Mouse (Mus musculus) CH12.LX (cell line): ENCODE results near the gene Rsrp1. TPM values are rescaled to one million over a fixed set of nuclear protein-coding genes. Genes with fewer than 3 reads are reported as not detected.

Experiments used
- DNase-seq: peaks from one replicate; pipeline ENCODE4 v3.0.0-alpha.2; 2013; ENCODE audit errors: extremely low read depth
- H3K27ac ChIP-seq: 2 replicates; pipeline ENCODE4 v1.5.1; 2012; ENCODE audit warnings: low read depth, mild to moderate bottlenecking, control low read depth, moderate library complexity; ENCODE audit not compliant: insufficient read depth
- H3K27me3 ChIP-seq: replicated peaks from 2 replicates; pipeline ENCODE3; 2012; ENCODE audit warnings: inconsistent platforms
- H3K36me3 ChIP-seq, 2 experiments: replicated peaks in 1 of 2; 2 replicates each; pipeline versions ENCODE3 to v1.6.1; 2012; ENCODE audit warnings: inconsistent platforms in 1 of 2, low read length in 1 of 2, mild to moderate bottlenecking in 1 of 2, mixed read lengths in 1 of 2, moderate library complexity in 1 of 2; ENCODE audit not compliant: control insufficient read depth in 1 of 2, insufficient read depth in 1 of 2
- H3K4me1 ChIP-seq, 2 experiments: 2 replicates each; pipeline ENCODE4 v1.6.1; 2012; ENCODE audit warnings: inconsistent platforms in 1 of 2, moderate library complexity in 1 of 2; ENCODE audit not compliant: insufficient read depth in 2 of 2, control insufficient read depth in 1 of 2
- H3K4me2 ChIP-seq: 2 replicates; pipeline ENCODE4 v1.6.1; 2012; ENCODE audit warnings: low read depth, mild to moderate bottlenecking, control low read depth; ENCODE audit not compliant: poor library complexity, insufficient read depth, severe bottlenecking
- H3K4me3 ChIP-seq, 3 experiments: fragments of 150-350 bp in 1 of 3; sonication (generic) in 1 of 3; replicated peaks in 1 of 3; 2 replicates each; pipeline versions ENCODE3 to v1.5.1; 2011 to 2012; ENCODE audit warnings: low read depth in 2 of 3, low read length in 2 of 3, mild to moderate bottlenecking in 2 of 3, moderate library complexity in 2 of 3, control low read depth in 1 of 3, improper control_type of control experiment in 1 of 3, inconsistent platforms in 1 of 3, mixed read lengths in 1 of 3; ENCODE audit not compliant: poor library complexity in 1 of 3
- H3K79me2 ChIP-seq: replicated peaks from 2 replicates; pipeline ENCODE4 v1.6.1; 2012; ENCODE audit warnings: mild to moderate bottlenecking, moderate library complexity; ENCODE audit not compliant: control insufficient read depth, poor library complexity, insufficient read depth, severe bottlenecking; ENCODE audit errors: extremely low read depth
- H3K9ac ChIP-seq: 2 replicates; pipeline ENCODE4 v1.6.1; 2012; ENCODE audit warnings: low read depth, mild to moderate bottlenecking, control low read depth, moderate library complexity; ENCODE audit not compliant: insufficient read depth
- H3K9me3 ChIP-seq: replicated peaks from 2 replicates; pipeline ENCODE3; 2012; ENCODE audit warnings: low read length, inconsistent platforms, mixed read lengths
- CTCF ChIP-seq, 2 experiments: IDR thresholded peaks in 1 of 2; conservative IDR thresholded peaks in 1 of 2; 2 replicates each; pipeline ENCODE4 v1.5.1; 2011 to 2012; ENCODE audit warnings: low read depth in 2 of 2, low read length in 2 of 2, improper control_type of control experiment in 1 of 2, inconsistent platforms in 1 of 2, mild to moderate bottlenecking in 1 of 2, moderate library complexity in 1 of 2
- E2F4 ChIP-seq: IDR thresholded peaks from 2 replicates; pipeline ENCODE4 v1.6.1; 2011; ENCODE audit warnings: low read depth, low read length, improper control_type of control experiment; ENCODE audit not compliant: insufficient replicate concordance
- ETS1 ChIP-seq: conservative IDR thresholded peaks from 2 replicates; pipeline ENCODE4 v1.6.1; 2012; ENCODE audit warnings: low read depth, mild to moderate bottlenecking, inconsistent platforms, low read length, improper control_type of control experiment, moderate library complexity
- GABPA ChIP-seq: IDR thresholded peaks from 2 replicates; pipeline ENCODE4 v1.6.1; 2012; ENCODE audit warnings: low read depth, low read length, improper control_type of control experiment, inconsistent platforms; ENCODE audit not compliant: insufficient replicate concordance
- MAFK ChIP-seq: IDR thresholded peaks from 2 replicates; pipeline ENCODE4 v1.6.1; 2011; ENCODE audit warnings: low read length, improper control_type of control experiment; ENCODE audit not compliant: insufficient replicate concordance
- MAX ChIP-seq: IDR thresholded peaks from 2 replicates; pipeline ENCODE4 v1.6.1; 2011; ENCODE audit warnings: low read length, improper control_type of control experiment
- MAZ ChIP-seq: IDR thresholded peaks from 2 replicates; pipeline ENCODE4 v1.6.1; 2012; ENCODE audit warnings: low read depth, mild to moderate bottlenecking, inconsistent platforms, low read length, improper control_type of control experiment, moderate library complexity
- MXI1 ChIP-seq: IDR thresholded peaks from 2 replicates; pipeline ENCODE4 v1.6.1; 2011; ENCODE audit warnings: mild to moderate bottlenecking, low read depth, low read length, improper control_type of control experiment
- NELFE ChIP-seq: IDR thresholded peaks from 2 replicates; pipeline ENCODE4 v1.6.1; 2011; ENCODE audit warnings: low read depth, low read length, improper control_type of control experiment
- PAX5 ChIP-seq: IDR thresholded peaks from 2 replicates; pipeline ENCODE4 v1.6.1; 2012; ENCODE audit warnings: low read length, inconsistent platforms, mixed read lengths
- POLR2A ChIP-seq: IDR thresholded peaks from 2 replicates; pipeline ENCODE4 v1.6.1; 2011; ENCODE audit warnings: low read depth, mild to moderate bottlenecking, improper control_type of control experiment, low read length
- POLR2AphosphoS2 ChIP-seq: IDR thresholded peaks from 2 replicates; pipeline ENCODE4 v1.6.1; 2011; ENCODE audit warnings: low read depth, low read length, improper control_type of control experiment
- RCOR1 ChIP-seq: conservative IDR thresholded peaks from 2 replicates; pipeline ENCODE4 v1.6.1; 2012; ENCODE audit warnings: low read depth, mild to moderate bottlenecking, inconsistent platforms, low read length, improper control_type of control experiment
- SIN3A ChIP-seq: IDR thresholded peaks from 2 replicates; pipeline ENCODE4 v1.6.1; 2012; ENCODE audit warnings: low read length, improper control_type of control experiment, inconsistent platforms
- SMC3 ChIP-seq: IDR thresholded peaks from 2 replicates; pipeline ENCODE4 v1.6.1; 2011; ENCODE audit warnings: low read depth, low read length, improper control_type of control experiment
- TBP ChIP-seq: conservative IDR thresholded peaks from 2 replicates; pipeline ENCODE4 v1.6.1; 2011; ENCODE audit warnings: low read depth, low read length, improper control_type of control experiment
- TCF12 ChIP-seq: IDR thresholded peaks from 2 replicates; pipeline ENCODE4 v1.6.1; 2014; ENCODE audit warnings: low read depth, mild to moderate bottlenecking, inconsistent platforms, low read length, improper control_type of control experiment
- ZMIZ1 ChIP-seq: IDR thresholded peaks from 2 replicates; pipeline ENCODE4 v1.6.1; 2012; ENCODE audit warnings: low read depth, mild to moderate bottlenecking, inconsistent platforms, low read length, improper control_type of control experiment
- dilution Hi-C: fragments of 300-500 bp; cut with MboI; formaldehyde crosslinking; loops from 2 replicates; pipeline ENCODE4 v1.14.3; 2020; ENCODE audit warnings: low sequenced_read_pairs; ENCODE audit not compliant: extremely low pct_unique_long_range_greater_than_20kb, extremely low pct_ligation_motif_present
- in situ Hi-C: fragments of 300-500 bp; cut with MboI; formaldehyde crosslinking; loops from 3 replicates; pipeline ENCODE4 v1.14.3; 2019; ENCODE audit warnings: low sequenced_read_pairs, low pct_ligation_motif_present, low pct_unique_long_range_greater_than_20kb, mixed read lengths
- polyA plus RNA-seq: library from polyadenylated mRNA; unstranded; fragments of >175 nt; gene quantifications from 2 replicates; pipeline ENCODE4 v1.2.1, GENCODE M21; 2012; ENCODE audit warnings: low read depth; ENCODE audit not compliant: insufficient read length
- total RNA-seq, 2 experiments: library from RNA; depleted of rRNA; stranded (reverse); fragments of 300-350 nt in 1 of 2; fragments of >200 nt in 1 of 2; gene quantifications; 2 replicates each; pipeline ENCODE4 v1.2.3; 2012 to 2014

Gene Rsrp1
- total and polyA plus RNA-seq, 3 experiments: 51.2 to 69.4 (median 61.3) TPM

GRCm38 (mm10) chr4:134956328-134956727, 32.9 kb downstream of the Rsrp1 start:
- no peaks in the 10 kb centered on the region for H3K79me2 ChIP-seq
- peak; percentile 37 for DNase-seq
- H3K4me1 ChIP-seq: peaks cover 0 to 7% of the 10 kb centered on the region in 2 experiments; a peak in 3 of 4 replicates
- no peaks in the 10 kb centered on the region for H3K36me3 ChIP-seq
- H3K4me2 ChIP-seq: no peak overlapping the region
- no peak overlapping the region for H3K9ac ChIP-seq
- no peaks in the 10 kb centered on the region for H3K9me3 ChIP-seq
- no peak overlapping the region for H3K4me3 ChIP-seq
- dilution Hi-C loops (no loop called here), in situ Hi-C loops (no loop called here)
- TF ChIP-seq MAZ (no peak), POLR2A (no peak), PAX5 (no peak), MAX (no peak), MAFK (no peak), ETS1 (no peak), CTCF (conservative IDR thresholded peaks at IDR 0.05 in 1 of 2, IDR thresholded peaks at IDR 0.05 in 1 of 2; ENCODE audit: low read depth in 2 of 2, low read length in 2 of 2) (peak; percentile 14 to 52; a peak in 2 of 4 replicates), MXI1 (no peak), SMC3 (peak; percentile 34; the same call in 1 of the 2 replicates)
- H3K27ac ChIP-seq: no peak overlapping the region
- H3K27me3 ChIP-seq: peaks cover 44% of the 10 kb centered on the region

GRCm38 (mm10) chr4:134963021-134963776, 39.8 kb downstream of the Rsrp1 start:
- DNase-seq: no peak
- no peak overlapping the region for H3K9ac ChIP-seq
- in situ Hi-C loops: no loop called here
- peak in 1 of 2 experiments; percentile 24; a peak in 1 of 4 replicates for TF ChIP-seq CTCF (conservative IDR thresholded peaks at IDR 0.05 in 1 of 2, IDR thresholded peaks at IDR 0.05 in 1 of 2; ENCODE audit: low read depth in 2 of 2, low read length in 2 of 2)
- TF ChIP-seq PAX5: no peak
- TF ChIP-seq TBP: no peak
- peaks cover 42% of the 10 kb centered on the region for H3K27me3 ChIP-seq
- H3K4me1 ChIP-seq: peaks cover 0 to 1% of the 10 kb centered on the region in 2 experiments; a peak in 1 of 4 replicates
- dilution Hi-C loops: no loop called here
- no peak overlapping the region for H3K4me2 ChIP-seq
- H3K36me3 ChIP-seq: no peaks in the 10 kb centered on the region
- no peak overlapping the region for H3K4me3 ChIP-seq
- H3K27ac ChIP-seq: no peak overlapping the region
- H3K79me2 ChIP-seq: no peaks in the 10 kb centered on the region
- peaks cover 5% of the 10 kb centered on the region for H3K9me3 ChIP-seq

GRCm38 (mm10) chr4:134967887-134968604, 44.7 kb downstream of the Rsrp1 start:
- TF ChIP-seq GABPA: no peak
- no peak for TF ChIP-seq POLR2A
- no peak for TF ChIP-seq ZMIZ1
- no peak for TF ChIP-seq TCF12
- no peak for TF ChIP-seq NELFE
- no peak for TF ChIP-seq E2F4
- no peak for TF ChIP-seq POLR2AphosphoS2
- TF ChIP-seq SIN3A: no peak
- TF ChIP-seq RCOR1: no peak
- TF ChIP-seq MAX: no peak
- no peak overlapping the region for H3K4me2 ChIP-seq
- H3K27ac ChIP-seq: no peak overlapping the region
- DNase-seq: no peak
- no peaks in the 10 kb centered on the region for H3K36me3 ChIP-seq
- dilution Hi-C loops (no loop called here), in situ Hi-C loops (no loop called here)
- peaks cover 0 to 2% of the 10 kb centered on the region in 2 experiments; a peak in 1 of 4 replicates for H3K4me1 ChIP-seq
- H3K79me2 ChIP-seq: no peaks in the 10 kb centered on the region
- no peak overlapping the region for H3K9ac ChIP-seq
- peaks cover 4% of the 10 kb centered on the region for H3K9me3 ChIP-seq
- H3K4me3 ChIP-seq: no peak overlapping the region
- H3K27me3 ChIP-seq: peaks cover 55% of the 10 kb centered on the region
